Mouse (Mus musculus): ENCODE measurements around the gene Igsf6. TPM values are rescaled to one million over a fixed set of nuclear protein-coding genes. Genes with fewer than 3 reads are reported as not detected.

Gene Igsf6
- polyA plus RNA-seq, 1 experiment, result 0.28 TPM

DNA sequence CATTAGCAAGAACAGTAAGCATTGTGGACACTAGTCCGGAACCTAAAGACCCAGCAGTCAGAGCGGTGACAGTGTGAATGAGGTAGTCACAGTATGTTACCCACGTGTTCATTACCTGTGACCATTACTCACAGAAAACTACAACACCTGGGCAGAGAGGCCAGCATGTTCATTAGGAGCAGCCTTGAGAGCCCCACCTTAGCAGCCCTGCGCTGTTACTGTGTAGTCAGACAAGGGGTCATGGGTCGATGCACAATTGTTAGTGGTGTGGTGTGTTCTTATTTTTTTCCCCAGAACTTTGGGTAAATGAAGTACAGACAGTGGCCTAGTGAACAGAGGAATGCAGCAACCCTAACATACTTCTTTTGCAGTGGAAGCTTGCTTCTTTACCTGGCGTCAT lies 2.9 kb upstream of the Igsf6 start:
- Histone ChIP-seq H3K27me3 (ENCODE audit: control insufficient read depth, insufficient read depth, low read length) (no peaks in the 10 kb centered on the region), H3K4me1 (ENCODE audit: control insufficient read depth, insufficient read depth, low read length) (0 out of 2 replicates have a peak, but pooled peaks cover 7% of the 10 kb centered on the region), H3K4me3 (replicated peaks; ENCODE audit: insufficient read depth, low read depth, low read length) (no peak overlapping the region), H3K27ac (ENCODE audit: insufficient read depth, low read length) (no peak overlapping the region)
- WGBS, result 90% methylated on average over 6 of the region's 6 CpGs
- DNase-seq, result no peak
- TF ChIP-seq POLR2A (IDR thresholded peaks at IDR 0.05; ENCODE audit: borderline replicate concordance, insufficient read depth, low read length), result no peak
- TF ChIP-seq CTCF (IDR thresholded peaks at IDR 0.05; ENCODE audit: borderline replicate concordance, insufficient read depth, low read depth, low read length), result no peak

- no peak for TF ChIP-seq POLR2A (IDR thresholded peaks at IDR 0.05; ENCODE audit: borderline replicate concordance, insufficient read depth, low read length)
- no peak for TF ChIP-seq CTCF (IDR thresholded peaks at IDR 0.05; ENCODE audit: borderline replicate concordance, insufficient read depth, low read depth, low read length)
- 34% methylated on average over 5 of the region's 5 CpGs for WGBS
- Histone ChIP-seq H3K4me1 (ENCODE audit: control insufficient read depth, insufficient read depth, low read length) (0 out of 2 replicates have a peak, but pooled peaks cover 7% of the 10 kb centered on the region), H3K4me3 (replicated peaks; ENCODE audit: insufficient read depth, low read depth, low read length) (no peak overlapping the region), H3K27me3 (ENCODE audit: control insufficient read depth, insufficient read depth, low read length) (no peaks in the 10 kb centered on the region), H3K27ac (ENCODE audit: insufficient read depth, low read length) (no peak overlapping the region)
- peak; percentile 44 to 57 for DNase-seq
Measured at GRCm38 (mm10) chr7:121075416-121075815, 1.0 kb upstream of the Igsf6 start.

DNA sequence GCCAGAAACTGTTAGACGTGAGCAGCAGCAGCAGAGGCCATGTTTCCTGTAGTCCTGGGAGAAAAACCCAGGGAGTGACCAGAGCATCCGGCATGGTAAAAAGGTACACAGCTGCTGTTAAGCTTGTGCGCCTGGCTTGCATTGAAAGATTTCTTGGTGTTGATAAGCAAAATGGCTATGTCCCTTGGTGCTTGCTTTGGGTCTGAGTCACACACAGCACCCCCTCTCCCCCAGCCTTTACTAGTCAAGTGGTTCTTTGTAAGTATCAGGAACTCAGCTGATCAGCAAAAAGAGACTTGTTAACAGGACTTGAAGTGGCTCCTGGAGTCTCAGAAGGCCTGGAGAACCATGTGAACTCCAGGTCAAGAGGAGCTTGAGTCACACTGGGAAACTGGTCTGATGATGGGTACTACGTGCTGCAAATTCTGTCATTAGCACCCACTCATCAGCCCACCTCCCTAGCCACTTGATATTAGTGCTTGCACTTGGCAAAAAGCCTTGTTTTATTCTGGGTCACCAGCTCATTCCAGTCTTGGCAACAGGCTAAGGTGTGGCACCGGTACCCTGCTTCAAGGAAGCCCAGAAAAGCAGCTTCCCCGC lies 529 bp upstream of the Igsf6 start:
- Histone ChIP-seq H3K27me3 (ENCODE audit: control insufficient read depth, insufficient read depth, low read length) (no peaks in the 10 kb centered on the region), H3K27ac (ENCODE audit: insufficient read depth, low read length) (no peak overlapping the region), H3K4me1 (ENCODE audit: control insufficient read depth, insufficient read depth, low read length) (0 out of 2 replicates have a peak, but pooled peaks cover 7% of the 10 kb centered on the region), H3K4me3 (replicated peaks; ENCODE audit: insufficient read depth, low read depth, low read length) (no peak overlapping the region)
- TF ChIP-seq POLR2A (IDR thresholded peaks at IDR 0.05; ENCODE audit: borderline replicate concordance, insufficient read depth, low read length) (no peak), CTCF (IDR thresholded peaks at IDR 0.05; ENCODE audit: borderline replicate concordance, insufficient read depth, low read depth, low read length) (no peak)
- peak in 1 of 2 experiments; percentile 32 for DNase-seq
- WGBS, result 52% methylated on average over 6 of the region's 6 CpGs

GRCm38 (mm10) chr7:121072506-121072905 lies 1.9 kb downstream of the Igsf6 start:
- no peak for DNase-seq
- 92% methylated on average over 5 of the region's 5 CpGs for WGBS
- H3K27me3 ChIP-seq (ENCODE audit: control insufficient read depth, insufficient read depth, low read length), result no peaks in the 10 kb centered on the region

GRCm38 (mm10) chr7:121071276-121071675 lies 3.1 kb downstream of the Igsf6 start:
- no peak overlapping the region for H3K4me3 ChIP-seq (replicated peaks; ENCODE audit: insufficient read depth, low read depth, low read length)
- no peak for DNase-seq
- 0 out of 2 replicates have a peak, but pooled peaks cover 7% of the 10 kb centered on the region for H3K4me1 ChIP-seq (ENCODE audit: control insufficient read depth, insufficient read depth, low read length)
- H3K27me3 ChIP-seq (ENCODE audit: control insufficient read depth, insufficient read depth, low read length), result no peaks in the 10 kb centered on the region
- no peak for TF ChIP-seq POLR2A (IDR thresholded peaks at IDR 0.05; ENCODE audit: borderline replicate concordance, insufficient read depth, low read length)
- TF ChIP-seq CTCF (IDR thresholded peaks at IDR 0.05; ENCODE audit: borderline replicate concordance, insufficient read depth, low read depth, low read length), result no peak
- WGBS, result 92% methylated on average over 4 of the region's 4 CpGs
- no peak overlapping the region for H3K27ac ChIP-seq (ENCODE audit: insufficient read depth, low read length)

More at GRCm38 (mm10) chr7:121072506-121072905, 1.9 kb downstream of the Igsf6 start:
- Histone ChIP-seq H3K27ac (ENCODE audit: insufficient read depth, low read length) (no peak overlapping the region), H3K4me3 (replicated peaks; ENCODE audit: insufficient read depth, low read depth, low read length) (no peak overlapping the region), H3K4me1 (ENCODE audit: control insufficient read depth, insufficient read depth, low read length) (0 out of 2 replicates have a peak, but pooled peaks cover 7% of the 10 kb centered on the region)
- TF ChIP-seq CTCF (IDR thresholded peaks at IDR 0.05; ENCODE audit: borderline replicate concordance, insufficient read depth, low read depth, low read length) (no peak), POLR2A (IDR thresholded peaks at IDR 0.05; ENCODE audit: borderline replicate concordance, insufficient read depth, low read length) (no peak)

DNA sequence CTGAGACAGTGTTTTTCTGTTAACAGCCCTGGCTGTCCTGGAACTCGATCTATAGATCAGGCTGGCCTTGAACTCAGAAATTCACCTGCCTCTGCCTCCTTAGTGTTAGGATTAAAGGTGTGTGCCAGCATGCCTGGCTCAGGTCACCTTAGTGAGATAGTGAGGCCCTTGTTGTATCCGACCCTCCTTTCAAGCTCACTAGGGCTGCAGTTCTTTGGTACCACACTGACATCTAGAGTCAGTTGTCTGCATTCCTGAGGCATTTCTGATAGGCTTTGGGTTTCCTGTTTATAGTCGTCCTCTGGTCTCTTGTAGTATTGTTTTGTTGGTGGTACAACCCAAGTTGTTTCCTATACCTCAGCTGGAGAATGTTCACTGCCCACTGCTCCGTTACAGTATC lies 10.1 kb downstream of the Igsf6 start:
- TF ChIP-seq POLR2A (IDR thresholded peaks at IDR 0.05; ENCODE audit: borderline replicate concordance, insufficient read depth, low read length) (no peak), CTCF (IDR thresholded peaks at IDR 0.05; ENCODE audit: borderline replicate concordance, insufficient read depth, low read depth, low read length) (peak; percentile 25; the same call in 1 of the 2 replicates)
- Histone ChIP-seq H3K27me3 (ENCODE audit: control insufficient read depth, insufficient read depth, low read length) (no peaks in the 10 kb centered on the region), H3K4me3 (replicated peaks; ENCODE audit: insufficient read depth, low read depth, low read length) (no peak overlapping the region), H3K4me1 (ENCODE audit: control insufficient read depth, insufficient read depth, low read length) (no peaks in the 10 kb centered on the region), H3K27ac (ENCODE audit: insufficient read depth, low read length) (no peak overlapping the region)
- no peak for DNase-seq
- 48% methylated on average over 4 of the region's 4 CpGs for WGBS

GRCm38 (mm10) chr7:121059477-121060218 lies 14.7 kb downstream of the Igsf6 start:
- Histone ChIP-seq H3K27ac (ENCODE audit: insufficient read depth, low read length) (no peak overlapping the region), H3K27me3 (ENCODE audit: control insufficient read depth, insufficient read depth, low read length) (no peaks in the 10 kb centered on the region), H3K4me1 (ENCODE audit: control insufficient read depth, insufficient read depth, low read length) (no peaks in the 10 kb centered on the region), H3K4me3 (replicated peaks; ENCODE audit: insufficient read depth, low read depth, low read length) (no peak overlapping the region)
- WGBS, result 60% methylated on average over 6 of the region's 6 CpGs
- no peak for TF ChIP-seq POLR2A (IDR thresholded peaks at IDR 0.05; ENCODE audit: borderline replicate concordance, insufficient read depth, low read length)
- TF ChIP-seq CTCF (IDR thresholded peaks at IDR 0.05; ENCODE audit: borderline replicate concordance, insufficient read depth, low read depth, low read length), result no peak
- no peak for DNase-seq

DNA sequence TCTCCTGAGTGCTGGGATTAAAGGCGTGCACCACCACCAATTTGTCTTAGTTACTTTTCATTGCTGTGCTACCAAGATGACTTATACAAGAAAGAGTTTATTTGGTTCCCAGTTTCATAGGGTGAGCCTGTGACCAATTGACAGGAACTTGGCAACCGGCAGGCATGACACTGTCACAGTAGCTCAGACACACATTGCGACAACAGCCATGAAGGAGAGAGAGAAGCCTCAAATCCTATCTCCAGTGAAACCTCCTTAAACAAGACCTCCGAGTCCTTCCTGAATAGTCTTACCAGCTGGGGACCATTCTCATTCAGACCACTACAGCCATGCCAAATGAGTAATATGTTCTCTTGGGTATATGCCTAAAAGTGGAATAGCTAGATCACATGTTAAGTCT lies 21.3 kb downstream of the Igsf6 start:
- WGBS, result 59% methylated on average over 4 of the region's 4 CpGs
- H3K4me3 ChIP-seq (replicated peaks; ENCODE audit: insufficient read depth, low read depth, low read length), result no peak overlapping the region
- no peak for DNase-seq
- no peaks in the 10 kb centered on the region for H3K4me1 ChIP-seq (ENCODE audit: control insufficient read depth, insufficient read depth, low read length)
- no peaks in the 10 kb centered on the region for H3K27me3 ChIP-seq (ENCODE audit: control insufficient read depth, insufficient read depth, low read length)
- no peak overlapping the region for H3K27ac ChIP-seq (ENCODE audit: insufficient read depth, low read length)
- no peak for TF ChIP-seq CTCF (IDR thresholded peaks at IDR 0.05; ENCODE audit: borderline replicate concordance, insufficient read depth, low read depth, low read length)
- TF ChIP-seq POLR2A (IDR thresholded peaks at IDR 0.05; ENCODE audit: borderline replicate concordance, insufficient read depth, low read length), result no peak
